Mouse (Mus musculus) WW6 (cell line): ENCODE measurements at regions not wholly inside any gene's neighbourhood (a gene's known extent, or its start where the extent isn't known, plus 50 kb on each side); places are given as distances from the start of the nearest gene placed in this dataset.

Experiments used
- DNase-seq: peaks from one replicate; pipeline ENCODE4 v3.0.0-alpha.2; 2013; ENCODE audit warnings: low read depth, low spot score

DNA sequence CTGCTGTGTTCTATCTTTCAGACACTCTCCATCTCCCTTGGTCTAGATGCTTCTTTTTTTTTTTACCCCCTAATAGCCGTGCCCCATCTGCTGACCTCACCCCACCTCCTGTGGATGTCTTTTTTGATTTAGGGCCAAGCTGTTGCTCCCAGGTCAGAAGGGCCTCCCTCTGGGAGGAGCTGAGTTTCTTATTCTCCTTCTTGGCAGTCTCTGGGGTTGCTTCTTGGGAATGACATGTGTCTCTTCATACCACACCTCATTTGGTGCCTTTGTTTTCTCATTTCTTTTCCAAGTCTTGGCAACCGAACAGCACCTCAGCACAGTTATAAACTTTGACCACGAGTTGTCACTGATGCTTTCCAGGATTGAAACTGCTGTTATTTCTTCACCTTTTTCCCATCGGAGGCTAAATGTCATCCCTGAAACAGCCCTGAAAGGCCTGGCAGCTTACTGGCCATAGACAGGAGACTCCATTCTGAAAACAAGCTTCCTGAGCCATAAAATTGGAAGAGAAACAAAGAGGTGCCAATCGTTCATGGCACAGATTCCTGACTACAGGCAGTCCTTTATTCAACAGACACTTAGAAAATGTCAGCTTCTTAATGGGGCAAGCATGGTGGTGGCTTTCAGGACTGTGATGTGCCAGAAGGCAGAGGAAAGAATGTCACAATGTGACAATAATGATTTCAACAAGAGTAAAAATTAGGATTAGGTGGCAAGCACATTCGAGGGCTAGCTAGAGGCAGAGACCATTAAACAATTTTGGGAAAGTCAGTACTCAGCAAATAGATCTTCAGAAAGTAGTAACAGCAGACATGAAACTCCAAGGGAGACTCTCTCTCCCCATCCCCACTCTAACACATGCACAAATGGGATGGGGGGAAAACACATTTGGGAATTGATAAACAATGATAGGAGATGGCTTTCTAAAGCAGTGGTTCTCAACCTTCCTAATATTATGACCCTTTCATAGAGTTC is 197.1 kb upstream of the Arrdc4 start:
- DNase-seq: no peak

DNA sequence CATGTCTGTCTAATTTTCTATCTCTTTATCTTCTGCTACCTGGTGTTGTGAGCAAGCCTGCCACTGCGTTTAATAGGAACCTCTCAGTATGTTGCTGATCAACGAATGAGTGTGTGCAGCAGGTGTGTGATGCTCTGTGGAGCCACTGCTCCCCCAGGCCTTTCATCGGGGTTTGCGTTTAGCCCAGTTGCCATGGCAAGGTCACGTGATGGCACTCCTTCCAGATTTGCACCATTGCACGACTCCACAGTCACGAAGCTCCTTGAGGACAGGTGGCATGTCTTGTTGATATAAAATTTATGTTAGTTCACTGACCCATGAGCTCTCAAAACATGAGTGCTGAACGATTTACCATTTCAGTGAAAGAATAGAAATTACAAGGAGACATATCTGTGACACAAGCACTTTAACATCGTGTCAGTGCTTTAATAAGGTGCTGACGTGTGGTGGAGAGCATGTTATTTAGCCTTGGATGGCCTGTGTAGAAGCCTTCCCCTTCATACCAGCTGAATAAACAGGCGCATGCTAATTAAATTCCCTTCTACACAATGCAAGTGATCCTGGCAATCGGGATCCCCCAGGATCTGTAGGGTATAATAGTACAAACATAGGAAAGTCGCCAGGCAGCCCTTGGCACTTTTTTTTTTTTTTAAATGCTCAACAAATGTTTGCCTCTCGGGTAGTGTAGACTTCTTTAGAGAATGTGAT is 181.7 kb upstream of the Arrdc4 start:
- no peak for DNase-seq

DNA sequence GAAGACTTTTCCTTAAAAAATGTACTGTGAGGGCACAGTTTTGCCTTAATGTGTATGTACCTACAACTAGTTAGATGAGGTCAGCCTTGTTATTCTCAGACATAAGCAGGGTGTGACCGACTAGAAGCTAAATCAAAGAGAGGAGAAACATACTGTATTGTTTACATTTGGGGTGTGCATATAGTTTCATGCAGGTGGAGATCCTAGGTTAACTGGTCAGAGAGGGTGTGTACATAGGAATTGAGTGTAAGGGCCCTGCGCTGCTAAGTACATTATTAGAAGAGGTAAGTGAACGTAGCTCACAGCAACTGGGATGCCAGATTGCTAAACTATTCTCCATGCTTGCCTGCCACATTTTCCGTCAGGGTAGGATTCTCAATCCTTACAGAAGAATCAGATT is 180.6 kb upstream of the Arrdc4 start:
- no peak for DNase-seq

DNA sequence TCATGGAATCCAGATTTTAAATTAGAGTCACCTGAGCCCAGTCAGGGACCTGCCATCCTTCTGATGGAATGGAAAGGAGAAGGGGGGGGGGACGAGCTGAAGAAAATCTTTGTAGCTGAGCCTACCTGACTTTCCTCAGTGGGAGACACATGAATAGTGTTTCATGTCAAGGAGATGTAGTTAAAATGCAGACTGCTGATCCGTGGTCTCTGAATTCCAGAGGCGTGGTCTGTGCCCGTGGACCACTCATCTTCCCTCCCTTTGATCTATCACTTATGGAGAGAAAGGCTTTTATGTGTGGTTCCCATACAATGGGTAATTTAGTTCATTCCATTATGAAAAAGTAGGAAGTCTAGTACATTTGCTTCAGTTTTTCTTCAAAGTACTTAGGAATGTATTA is 176.6 kb upstream of the Arrdc4 start:
- DNase-seq: no peak

DNA sequence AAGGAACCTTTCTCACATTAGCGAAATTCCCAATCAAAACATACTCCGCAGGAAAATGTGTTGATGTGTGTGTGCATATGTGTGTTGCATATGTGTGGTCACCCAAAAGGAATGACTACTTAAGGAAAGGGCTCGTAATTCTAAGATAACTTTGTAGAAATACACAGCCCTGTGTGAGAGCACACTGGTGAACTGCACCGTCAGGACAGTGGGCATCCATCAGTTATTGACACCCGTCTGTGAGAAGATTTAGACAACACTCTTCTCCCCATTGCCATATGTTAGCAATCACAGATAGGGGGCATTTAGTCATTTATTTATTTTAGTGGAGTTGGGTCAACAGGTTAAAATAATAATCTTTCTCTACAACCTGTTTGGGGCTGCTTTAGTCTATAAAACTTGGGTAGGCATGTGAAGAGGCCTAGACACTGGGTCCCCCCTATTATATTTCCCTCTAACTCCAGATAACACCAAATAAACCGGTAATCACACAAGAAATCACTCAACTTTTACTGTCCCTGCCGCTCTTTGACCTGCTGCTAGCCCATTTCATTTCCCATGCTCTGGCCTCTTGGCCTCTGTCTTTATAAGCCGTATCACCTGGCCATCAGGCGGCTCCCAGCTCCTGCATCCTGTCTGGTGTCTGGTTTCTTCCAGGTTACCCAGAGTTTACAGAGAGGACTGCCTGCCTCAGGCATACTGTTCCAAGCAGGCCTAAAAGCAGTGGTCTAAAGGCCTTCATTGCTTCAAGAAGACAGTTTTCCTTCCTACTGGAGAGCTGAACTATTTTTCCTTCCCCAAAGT is 169.8 kb upstream of the Arrdc4 start:
- no peak for DNase-seq

DNA sequence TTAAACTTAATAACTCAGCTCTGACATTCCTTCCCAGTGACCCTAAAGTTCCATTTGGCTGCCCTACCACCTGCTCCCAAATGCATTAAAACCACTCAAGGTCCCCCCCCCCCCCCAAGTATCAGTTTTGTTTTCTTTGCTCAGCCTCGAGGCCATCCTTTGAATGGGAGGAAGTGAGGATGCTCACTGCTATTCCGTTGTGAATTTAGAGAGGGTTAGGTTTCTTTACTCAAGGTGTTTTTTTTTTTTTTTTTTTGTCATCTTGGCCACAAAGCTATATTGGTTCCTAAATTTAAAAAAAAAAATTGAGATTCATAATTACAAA is 168.8 kb upstream of the Arrdc4 start:
- DNase-seq: no peak

DNA sequence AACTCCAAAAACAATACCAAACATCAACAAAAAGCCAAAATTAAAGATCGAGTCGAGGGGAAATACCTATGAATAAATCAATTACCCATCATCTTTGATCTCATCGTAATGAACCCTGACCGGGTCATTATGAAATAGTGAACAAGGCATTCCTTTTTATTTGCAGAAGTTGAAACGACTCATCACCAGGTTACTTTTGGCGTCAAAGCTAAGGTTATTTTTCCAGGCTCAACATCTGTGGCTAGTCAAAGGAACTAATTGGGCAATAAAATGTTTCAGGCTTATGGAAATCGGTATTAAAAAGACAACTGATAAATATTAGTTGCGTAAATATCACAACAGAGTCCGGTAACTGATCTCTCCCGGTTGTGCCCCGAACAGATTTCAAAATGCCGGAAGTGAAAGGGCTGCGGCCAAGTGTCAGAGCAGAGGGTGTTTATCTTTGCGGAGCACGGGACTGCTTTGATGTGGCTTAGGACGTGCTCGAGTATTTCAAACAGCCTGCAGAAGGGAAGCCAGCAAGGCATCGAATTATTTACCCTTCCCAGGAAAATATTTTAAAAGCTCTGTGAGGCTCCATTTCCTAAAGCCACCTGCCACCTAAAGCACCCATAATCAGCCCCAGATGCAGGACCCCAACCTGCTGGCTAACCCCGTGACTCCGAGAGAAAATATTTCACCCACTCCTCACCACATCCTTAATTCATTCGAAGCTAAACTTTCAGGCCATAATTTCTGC is 168.3 kb upstream of the Arrdc4 start:
- DNase-seq: no peak

DNA sequence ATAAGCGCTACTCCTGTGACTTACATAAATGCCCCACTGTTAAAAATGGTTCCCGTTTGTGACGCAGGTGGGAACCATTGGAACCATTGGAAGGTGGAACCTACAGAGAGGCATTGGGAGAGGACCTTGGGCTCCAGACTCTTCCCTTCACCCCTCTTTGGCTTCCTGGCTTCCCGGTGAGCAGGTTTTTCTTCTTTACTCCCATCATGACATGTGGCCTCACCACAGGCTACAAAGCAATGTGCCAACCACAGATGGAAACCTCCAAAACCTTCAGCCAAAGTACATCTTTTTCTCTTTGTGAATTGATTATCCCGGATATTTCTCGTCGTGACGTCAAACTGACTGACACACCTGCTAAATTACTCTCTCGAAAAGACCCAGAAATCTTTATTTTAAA is 166.9 kb upstream of the Arrdc4 start:
- no peak for DNase-seq

DNA sequence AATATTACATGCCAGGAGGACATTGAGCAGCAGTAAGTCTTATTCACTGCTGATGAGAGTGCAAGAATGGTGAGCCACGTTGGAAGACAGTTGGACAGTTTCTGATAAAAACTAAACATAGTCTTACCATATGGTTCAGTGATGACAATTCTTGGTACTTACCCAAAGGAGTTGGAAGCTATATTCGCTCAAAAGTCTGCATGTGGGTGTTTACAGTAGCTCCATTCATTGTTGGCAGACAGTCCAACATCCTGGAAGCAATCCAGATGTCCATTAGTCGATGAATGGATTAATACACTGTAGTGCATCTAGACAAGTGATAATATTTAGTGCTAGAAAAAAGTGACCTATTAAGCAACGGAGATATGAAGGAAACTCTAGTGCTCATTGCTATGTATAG is 165.3 kb upstream of the Arrdc4 start:
- no peak for DNase-seq

DNA sequence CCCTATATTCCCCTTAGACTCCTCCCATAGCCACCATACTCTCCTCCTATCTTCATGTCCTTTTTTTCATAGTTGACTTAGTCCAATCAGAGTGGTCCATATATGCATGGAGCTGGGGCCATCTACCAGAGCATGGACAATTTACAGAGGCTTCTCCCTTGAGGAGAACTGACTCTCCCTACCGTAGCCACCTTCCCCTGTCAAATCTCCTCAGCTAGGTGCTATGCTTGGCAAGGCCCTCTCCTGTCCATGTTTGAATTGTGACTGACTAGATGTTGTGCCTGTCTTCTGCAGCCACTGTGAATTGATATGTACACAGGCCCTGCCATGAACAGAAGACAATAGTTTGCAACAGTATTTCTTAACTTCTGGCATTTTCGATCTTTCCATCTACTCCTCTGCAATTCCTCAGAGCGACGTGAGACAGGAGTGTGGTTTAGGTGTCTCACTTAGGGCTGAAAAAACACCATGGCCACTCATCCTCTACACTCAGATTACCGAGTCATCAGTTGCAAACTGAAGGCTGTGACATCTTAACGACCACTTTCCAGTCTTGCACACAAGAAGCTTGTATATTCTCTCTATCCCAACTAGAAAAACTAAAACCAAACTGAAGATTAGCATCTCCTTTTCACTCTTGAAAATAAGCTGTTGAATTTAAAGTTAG is 163.1 kb upstream of the Arrdc4 start:
- no peak for DNase-seq

DNA sequence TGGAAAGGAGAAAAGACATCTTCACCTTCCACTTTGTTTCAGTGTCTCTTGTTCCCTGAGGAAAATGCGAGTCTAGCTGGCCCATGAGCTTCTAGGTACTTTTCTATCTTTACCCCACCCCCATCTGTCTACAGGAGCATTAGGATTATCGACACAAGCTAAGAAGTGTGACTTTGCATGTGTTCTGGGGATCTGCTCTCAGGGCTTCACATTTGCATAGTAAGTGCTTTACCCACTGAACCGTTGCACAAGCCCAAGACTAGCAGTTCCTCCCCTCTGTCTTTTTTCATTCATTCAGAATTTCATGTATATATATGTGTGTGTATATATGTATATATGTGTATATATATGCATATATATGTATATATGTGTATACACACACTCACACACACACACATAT is 162.5 kb upstream of the Arrdc4 start:
- no peak for DNase-seq

DNA sequence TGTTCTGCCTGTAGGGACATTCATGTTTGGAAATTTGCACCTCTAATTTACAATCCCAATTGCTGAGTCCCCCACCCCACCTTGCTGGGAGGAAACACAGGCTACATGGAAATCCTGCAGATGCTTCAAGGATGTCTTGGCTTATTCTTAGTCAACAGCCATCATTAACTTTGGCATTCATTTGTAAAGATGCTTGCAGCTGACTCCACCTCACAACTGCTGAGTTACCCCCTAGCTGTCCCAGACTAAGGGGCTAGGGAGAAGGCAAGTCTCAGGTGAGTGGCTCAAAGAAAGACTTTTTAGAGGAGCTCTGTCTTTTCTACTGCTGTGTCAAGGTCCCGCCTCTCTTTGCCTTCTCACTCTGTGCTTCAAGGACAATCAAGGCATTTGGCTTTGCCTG is 160.7 kb upstream of the Arrdc4 start:
- DNase-seq: no peak

DNA sequence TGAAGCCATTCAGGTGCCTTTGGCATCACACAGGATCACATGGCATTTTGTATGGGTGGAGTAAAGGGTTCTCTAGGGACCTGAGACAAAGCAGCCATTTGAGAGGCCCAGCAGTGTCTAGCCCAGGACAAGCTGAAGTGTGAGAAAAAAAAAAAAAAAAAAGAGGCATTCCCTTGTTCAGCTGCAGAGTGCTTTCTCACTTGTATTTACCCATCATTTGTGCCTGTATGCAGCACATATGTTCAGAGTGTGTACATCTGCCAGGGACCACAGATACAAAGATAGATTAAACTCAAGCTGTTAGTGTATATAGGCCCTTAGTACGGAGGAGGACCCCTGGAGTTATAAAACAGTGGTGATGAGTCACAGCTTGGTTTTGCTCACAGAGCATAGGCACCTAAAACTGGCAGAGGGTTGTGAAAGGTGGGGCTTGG is 159.4 kb upstream of the Arrdc4 start:
- DNase-seq: no peak

DNA sequence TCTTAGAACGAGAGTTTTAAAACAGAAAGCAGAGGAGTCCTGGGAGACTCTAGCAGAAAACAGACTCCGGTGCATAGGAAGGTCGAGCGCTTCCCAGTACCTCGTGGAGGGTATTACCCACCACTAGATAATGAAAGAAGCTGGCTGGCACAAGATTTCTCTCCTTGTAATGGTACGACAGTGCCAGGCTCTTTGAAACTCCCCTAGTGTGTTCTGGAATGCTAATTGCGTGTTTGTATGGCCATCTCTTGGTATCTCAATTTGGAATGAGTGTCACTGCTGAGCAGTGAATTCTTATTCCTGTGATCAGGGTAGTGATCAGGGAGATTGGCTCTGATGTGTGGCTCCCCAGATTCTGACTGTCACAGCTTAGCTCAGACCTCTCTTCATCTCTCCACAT is 158.8 kb upstream of the Arrdc4 start:
- DNase-seq: no peak

DNA sequence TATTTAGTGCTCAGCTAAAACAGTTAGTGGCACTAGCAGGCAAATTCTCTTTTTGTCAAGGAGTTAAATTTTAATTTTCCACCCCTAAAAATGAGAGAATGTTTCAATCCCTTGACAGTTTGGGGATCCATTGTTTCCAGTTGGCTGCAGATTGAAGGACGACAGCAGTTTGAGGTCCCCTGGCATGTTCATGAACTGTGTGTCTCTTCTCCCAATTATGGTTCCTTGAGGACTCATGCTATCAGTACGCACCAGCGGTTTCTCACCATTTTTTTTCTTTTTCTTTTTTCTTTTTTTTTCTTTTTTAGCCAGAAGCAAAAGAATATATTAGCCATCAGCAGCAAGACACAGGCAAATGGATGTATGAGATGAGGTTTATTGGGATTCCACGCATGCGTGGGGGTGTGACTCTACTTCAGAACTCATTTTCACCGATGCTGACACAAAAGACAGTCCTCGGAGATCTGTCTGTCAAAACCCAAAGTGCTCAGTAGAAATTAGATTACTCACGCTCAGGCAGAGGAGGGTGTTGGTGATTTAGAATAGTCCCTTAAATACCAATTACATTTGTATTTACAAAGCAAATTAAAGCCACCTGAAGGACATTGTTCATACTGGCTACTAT is 157.8 kb upstream of the Arrdc4 start:
- no peak for DNase-seq

DNA sequence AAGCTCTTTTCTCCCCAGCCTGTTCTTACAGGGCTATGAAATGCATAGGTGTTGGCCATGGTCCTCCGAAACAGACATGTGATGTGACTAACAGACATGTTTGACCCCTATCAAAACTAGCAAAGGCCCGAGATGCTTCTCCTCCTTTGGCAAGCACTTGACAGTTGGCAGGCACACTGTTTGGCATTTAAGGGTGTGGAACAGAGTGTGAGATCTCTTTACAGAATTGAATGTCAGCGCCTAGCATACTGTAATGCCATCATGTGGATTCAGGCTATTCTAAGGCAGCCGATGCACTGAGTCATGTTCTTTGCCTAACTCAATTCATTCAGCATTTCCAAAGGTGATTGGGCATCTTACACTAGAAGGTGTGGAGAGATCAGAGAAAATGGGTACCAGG is 156.8 kb upstream of the Arrdc4 start:
- DNase-seq: no peak

DNA sequence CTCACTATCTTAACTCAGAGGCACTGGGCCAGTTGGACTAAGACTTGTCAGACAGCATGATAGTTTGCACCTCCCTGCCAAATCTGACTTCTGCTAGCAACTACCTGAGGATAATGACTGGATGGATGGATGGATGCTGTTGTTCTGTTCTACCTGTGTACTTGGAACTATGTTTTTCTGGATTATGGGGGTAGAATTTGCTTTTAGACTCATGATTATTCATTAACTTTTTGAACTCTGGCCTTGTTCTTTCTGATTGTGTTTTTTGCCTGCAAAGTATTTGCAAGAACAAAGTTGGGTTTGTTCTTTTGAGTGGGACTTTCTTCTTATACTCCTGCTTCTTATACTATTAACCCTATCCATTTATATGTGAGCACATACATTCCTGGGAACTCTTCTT is 137.1 kb upstream of the Arrdc4 start:
- no peak for DNase-seq

DNA sequence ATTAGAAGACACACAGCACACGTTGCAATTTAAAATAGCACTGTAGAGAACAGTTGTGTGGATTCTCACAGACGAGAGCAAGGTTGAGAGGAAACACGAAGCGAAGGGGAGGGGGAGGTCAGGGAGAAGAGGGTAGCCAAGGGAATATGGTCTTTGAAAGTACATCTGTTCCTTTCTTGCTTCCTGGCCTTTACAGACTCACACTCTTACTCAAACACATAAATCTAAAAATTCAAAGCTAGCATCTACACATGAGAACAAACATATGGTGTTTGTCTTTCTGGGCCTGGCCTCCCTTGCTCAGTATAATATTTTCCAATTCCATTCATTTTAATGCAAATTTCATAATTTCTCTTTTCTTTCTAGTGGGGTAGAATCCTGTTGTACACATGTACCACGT is 124.0 kb upstream of the Arrdc4 start:
- no peak for DNase-seq

DNA sequence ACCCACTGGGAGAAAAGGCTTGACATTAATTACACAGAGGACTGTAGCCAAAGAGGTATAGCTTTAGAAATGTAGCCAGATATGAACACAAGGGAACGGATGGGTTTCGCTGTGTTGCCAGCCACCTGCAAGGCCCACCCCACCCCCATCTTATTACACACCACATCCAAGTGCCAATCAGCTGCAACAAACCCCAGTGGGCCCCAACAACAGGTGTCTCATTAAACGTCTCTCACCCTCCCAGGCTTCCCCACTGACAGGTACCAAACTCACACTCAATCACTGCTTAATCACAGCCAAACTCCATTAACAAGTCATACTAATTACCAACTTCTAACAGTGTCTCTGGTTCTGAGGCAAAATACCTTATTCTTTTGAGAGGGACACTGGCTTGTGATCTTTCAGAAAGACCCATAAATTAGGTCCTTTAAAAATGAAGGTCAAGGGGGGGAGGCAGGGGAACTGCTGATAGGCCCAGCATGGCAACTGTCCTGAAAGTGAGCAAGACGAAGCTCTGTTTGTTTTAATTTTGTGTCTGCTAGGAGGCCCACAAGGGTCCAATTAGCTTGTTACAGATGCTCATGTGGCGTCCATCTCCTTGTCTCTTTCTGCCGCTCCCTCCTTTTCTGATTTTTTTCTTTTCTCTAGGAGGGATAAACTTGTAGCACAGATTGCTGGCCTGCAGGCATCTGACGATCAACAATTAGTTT is 115.4 kb upstream of the Arrdc4 start:
- DNase-seq: no peak
